Mouse (Mus musculus) hindbrain, embryonic 14.5 days (tissue): ENCODE results near the gene Gm498. TPM values are rescaled to one million over a fixed set of nuclear protein-coding genes. Genes with fewer than 3 reads are reported as not detected.

ENCODE experiments used
- ATAC-seq: fragments of 200-750 bp; cut with Nextera tagmentation; 2 replicates; pipeline ENCODE4 v1.8.0; 2017; ENCODE audit warnings: moderate number of reproducible peaks, mild to moderate bottlenecking, moderate TSS enrichment, moderate library complexity; ENCODE audit not compliant: low FRiP score
- DNase-seq: peaks from one replicate; pipeline ENCODE4 v3.0.0-alpha.2; 2015; ENCODE audit warnings: low spot score
- H3K27ac ChIP-seq: fragments of 300-500 bp; sonication (generic); 2 replicates; pipeline ENCODE4 v1.5.1; 2014; ENCODE audit warnings: mild to moderate bottlenecking, moderate library complexity
- H3K27me3 ChIP-seq: fragments of 300-500 bp; sonication (generic); 2 replicates; pipeline ENCODE4 v1.6.1; 2014; ENCODE audit warnings: mild to moderate bottlenecking, low read length, mixed read lengths; ENCODE audit not compliant: control insufficient read depth, insufficient read depth
- H3K36me3 ChIP-seq: fragments of 300-500 bp; sonication (generic); replicated peaks from 2 replicates; pipeline ENCODE4 v1.6.1; 2014; ENCODE audit not compliant: control insufficient read depth, insufficient read depth
- H3K4me1 ChIP-seq: fragments of 300-500 bp; sonication (generic); replicated peaks from 2 replicates; pipeline ENCODE4 v1.6.1; 2014; ENCODE audit warnings: antibody characterized with exemption, low read length, mixed read lengths; ENCODE audit not compliant: control insufficient read depth, insufficient read depth
- H3K4me2 ChIP-seq: fragments of 300-500 bp; sonication (generic); replicated peaks from 2 replicates; pipeline ENCODE4 v1.6.1; 2014; ENCODE audit warnings: mild to moderate bottlenecking, moderate library complexity
- H3K4me3 ChIP-seq: fragments of 300-500 bp; sonication (generic); replicated peaks from 2 replicates; pipeline ENCODE4 v1.5.1; 2014; ENCODE audit warnings: mild to moderate bottlenecking, low read length
- H3K9ac ChIP-seq: fragments of 300-500 bp; sonication (generic); 2 replicates; pipeline ENCODE4 v1.6.1; 2014
- H3K9me3 ChIP-seq: fragments of 300-500 bp; sonication (generic); 2 replicates; pipeline ENCODE4 v1.6.1; 2016; ENCODE audit warnings: low read length; ENCODE audit not compliant: control insufficient read depth
- WGBS: fragments of 180-500 bp; shearing (Covaris S2); extraction: QIAGEN DNeasy Blood & Tissue Kit; methylation state at CpG from one replicate; pipeline ENCODE4 v1.1.7; 2014; 5-methylcytosine and 5-hydroxymethylcytosine counted together
- polyA plus RNA-seq: library from polyadenylated mRNA; unstranded; fragments of >200 nt; fragmentation: Nextera tagmentation; extraction: Ambion mirVana; gene quantifications from 2 replicates; pipeline ENCODE4 v1.2.1, GENCODE M21; 2014

Gm498 gene
- polyA plus RNA-seq, 1 experiment from 2014 or later: not detected

DNA sequence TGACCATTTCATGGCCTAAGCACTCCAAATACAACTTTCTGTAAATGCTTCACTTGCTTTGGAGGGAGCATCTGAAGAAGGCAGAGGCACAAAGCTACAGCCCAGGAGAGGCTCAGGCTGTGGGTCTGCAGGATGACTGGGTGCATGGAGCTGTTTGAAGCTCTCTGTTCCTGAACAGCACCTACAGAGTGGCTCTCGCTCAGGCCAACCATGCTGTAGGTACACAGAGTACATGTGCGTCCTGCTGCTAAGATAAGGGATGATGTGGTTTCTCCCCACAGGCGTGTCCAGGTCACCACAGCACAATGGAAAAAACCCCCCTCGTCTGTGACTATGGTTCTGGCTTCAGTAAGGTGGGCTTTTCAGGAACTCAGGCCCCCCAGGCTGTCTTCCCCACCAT is 2.2 kb downstream of the Gm498 start:
- no peaks in the 10 kb centered on the region for H3K4me1 ChIP-seq
- 90% methylated on average over 4 of the region's 4 CpGs for WGBS

DNA sequence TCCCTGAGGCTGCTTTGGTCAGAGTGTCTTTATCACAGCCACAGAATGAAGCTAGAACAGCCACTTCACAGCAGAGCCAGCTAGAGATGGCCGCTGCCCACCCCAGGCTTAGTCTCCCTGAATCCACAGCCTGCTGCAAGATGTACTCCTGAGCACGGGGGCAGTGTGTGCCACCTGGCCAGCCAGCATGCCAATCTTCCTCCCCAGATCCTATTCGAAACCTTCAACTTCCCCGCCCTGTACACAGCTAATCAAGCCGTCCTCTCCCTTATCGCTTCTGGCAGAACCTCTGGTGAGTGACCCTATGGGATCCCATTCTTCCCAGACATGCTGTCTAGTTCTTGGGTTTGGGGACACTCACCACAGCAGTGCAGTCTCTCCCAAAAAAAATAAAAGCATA is 17.1 kb downstream of the Gm498 start:
- ATAC-seq (no peak), DNase-seq (no peak)
- H3K9ac ChIP-seq: no peak overlapping the region
- H3K4me2 ChIP-seq: no peak overlapping the region
- no peaks in the 10 kb centered on the region for H3K4me1 ChIP-seq
- no peaks in the 10 kb centered on the region for H3K9me3 ChIP-seq
- H3K27ac ChIP-seq: no peak overlapping the region
- no peaks in the 10 kb centered on the region for H3K36me3 ChIP-seq
- H3K4me3 ChIP-seq: no peak overlapping the region
- WGBS: 87% methylated on average over 6 of the region's 6 CpGs
- H3K27me3 ChIP-seq: no peaks in the 10 kb centered on the region

More for the DNA sequence above, 2.2 kb downstream of the Gm498 start:
- H3K27me3 ChIP-seq: no peaks in the 10 kb centered on the region
- no peak overlapping the region for H3K4me2 ChIP-seq
- no peak overlapping the region for H3K4me3 ChIP-seq
- H3K27ac ChIP-seq: no peak overlapping the region
- DNase-seq: no peak
- no peak overlapping the region for H3K9ac ChIP-seq
- H3K36me3 ChIP-seq: no peaks in the 10 kb centered on the region
- peaks cover 10% of the 10 kb centered on the region; the same call in 1 of the 2 replicates for H3K9me3 ChIP-seq
- no peak for ATAC-seq

GRCm38 (mm10) chr7:143891146-143891545 is 24.5 kb downstream of the Gm498 start:
- Histone ChIP-seq H3K9ac (no peak overlapping the region), H3K4me3 (no peak overlapping the region), H3K4me2 (no peak overlapping the region), H3K4me1 (no peaks in the 10 kb centered on the region), H3K27me3 (no peaks in the 10 kb centered on the region), H3K9me3 (no peaks in the 10 kb centered on the region), H3K36me3 (no peaks in the 10 kb centered on the region), H3K27ac (no peak overlapping the region)
- WGBS: 56% methylated on average over 2 of the region's 2 CpGs
- no peak for ATAC-seq
- DNase-seq: no peak

DNA sequence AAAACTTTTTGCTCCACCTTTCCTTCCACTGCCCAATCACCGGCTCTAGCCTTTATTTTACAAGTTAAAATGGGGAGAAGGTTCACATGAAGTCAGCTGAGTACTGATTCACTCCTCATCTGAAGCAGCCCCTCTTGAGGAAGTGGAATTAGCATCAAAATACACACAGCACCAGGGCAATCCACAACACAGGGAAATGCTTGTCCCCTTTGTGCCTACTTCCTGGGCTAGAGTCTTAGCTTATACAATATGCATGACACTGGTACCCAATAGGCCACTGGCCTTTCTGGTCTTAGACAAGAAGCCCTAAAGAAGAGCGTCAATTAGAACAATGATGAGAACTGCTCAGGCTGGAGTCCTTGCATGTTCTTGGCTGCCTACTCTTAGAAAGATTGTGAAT is 25.7 kb downstream of the Gm498 start:
- no peaks in the 10 kb centered on the region for H3K9me3 ChIP-seq
- H3K27ac ChIP-seq: no peak overlapping the region
- H3K4me1 ChIP-seq: no peaks in the 10 kb centered on the region
- no peaks in the 10 kb centered on the region for H3K36me3 ChIP-seq
- 49% methylated on average over 2 of the region's 2 CpGs for WGBS
- no peaks in the 10 kb centered on the region for H3K27me3 ChIP-seq
- H3K4me2 ChIP-seq: no peak overlapping the region
- no peak overlapping the region for H3K4me3 ChIP-seq
- ATAC-seq: no peak
- DNase-seq: no peak
- H3K9ac ChIP-seq: no peak overlapping the region

GRCm38 (mm10) chr7:143900667-143901066 is 34.0 kb downstream of the Gm498 start:
- peak; percentile 71 for DNase-seq
- no peak overlapping the region for H3K27ac ChIP-seq
- H3K4me3 ChIP-seq: no peak overlapping the region
- H3K9me3 ChIP-seq: no peaks in the 10 kb centered on the region
- no peaks in the 10 kb centered on the region for H3K4me1 ChIP-seq
- 27% methylated on average over 2 of the region's 2 CpGs for WGBS
- no peak overlapping the region for H3K9ac ChIP-seq
- H3K4me2 ChIP-seq: no peak overlapping the region
- H3K36me3 ChIP-seq: no peaks in the 10 kb centered on the region
- peak; percentile 34; the same call in 1 of the 2 replicates for ATAC-seq
- H3K27me3 ChIP-seq: no peaks in the 10 kb centered on the region

DNA sequence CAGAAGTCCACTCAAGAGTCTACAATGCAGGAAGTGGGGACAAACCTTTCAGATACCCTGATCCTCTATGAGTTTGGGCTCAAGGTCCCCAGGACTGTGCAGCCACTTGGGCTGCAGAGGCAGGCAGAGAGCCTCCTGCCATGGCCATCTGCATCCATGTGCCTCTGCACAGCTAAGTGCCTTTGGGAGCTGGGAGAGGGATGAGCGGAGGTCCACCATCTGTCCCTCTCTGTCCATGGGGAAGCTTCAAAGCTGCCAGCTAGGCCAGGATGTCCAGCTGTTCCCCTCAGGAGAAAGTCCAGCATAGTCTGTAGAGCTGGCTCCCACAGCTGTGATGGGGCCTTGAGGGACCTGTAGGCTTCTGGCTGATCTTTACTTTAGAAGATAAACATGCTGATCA is 38.5 kb downstream of the Gm498 start:
- no peak overlapping the region for H3K4me3 ChIP-seq
- H3K9me3 ChIP-seq: no peaks in the 10 kb centered on the region
- no peaks in the 10 kb centered on the region for H3K36me3 ChIP-seq
- 78% methylated on average over 1 of the region's 1 CpGs for WGBS
- no peak overlapping the region for H3K27ac ChIP-seq
- no peak overlapping the region for H3K4me2 ChIP-seq
- no peak overlapping the region for H3K9ac ChIP-seq
- H3K27me3 ChIP-seq: no peaks in the 10 kb centered on the region
- no peak for ATAC-seq
- H3K4me1 ChIP-seq: no peaks in the 10 kb centered on the region
- DNase-seq: no peak

DNA sequence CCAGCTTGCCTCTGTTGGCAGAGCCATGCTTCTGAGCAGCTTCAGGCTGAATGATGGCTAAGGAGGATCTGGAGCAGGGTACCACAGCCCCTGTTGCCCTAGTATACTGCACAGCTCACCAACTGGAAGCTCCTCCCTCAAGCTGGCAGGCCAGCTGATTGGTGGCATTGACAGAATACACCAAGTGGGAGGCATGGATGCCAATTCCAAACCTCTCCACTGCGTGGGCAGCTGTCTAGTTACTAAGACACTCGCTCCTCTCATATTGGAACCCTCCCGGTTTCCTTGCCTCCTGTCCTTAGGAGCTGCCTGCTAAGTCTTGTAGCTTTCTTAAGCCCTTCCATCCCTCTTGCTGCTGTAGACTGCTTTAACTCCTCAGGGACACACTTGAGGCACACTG is 39.0 kb downstream of the Gm498 start:
- H3K27me3 ChIP-seq: no peaks in the 10 kb centered on the region
- H3K9me3 ChIP-seq: peaks cover 2% of the 10 kb centered on the region; the same call in 1 of the 2 replicates
- no peak for DNase-seq
- no peak for ATAC-seq
- no peaks in the 10 kb centered on the region for H3K36me3 ChIP-seq
- 70% methylated on average over 3 of the region's 3 CpGs for WGBS
- H3K4me2 ChIP-seq: no peak overlapping the region
- no peak overlapping the region for H3K9ac ChIP-seq
- no peaks in the 10 kb centered on the region for H3K4me1 ChIP-seq
- H3K4me3 ChIP-seq: no peak overlapping the region
- H3K27ac ChIP-seq: no peak overlapping the region

- no peak for ATAC-seq
- WGBS: 89% methylated on average over 8 of the region's 8 CpGs
These were observed 47.0 kb downstream of the Gm498 start for GRCm38 (mm10) chr7:143913611-143914010.

DNA sequence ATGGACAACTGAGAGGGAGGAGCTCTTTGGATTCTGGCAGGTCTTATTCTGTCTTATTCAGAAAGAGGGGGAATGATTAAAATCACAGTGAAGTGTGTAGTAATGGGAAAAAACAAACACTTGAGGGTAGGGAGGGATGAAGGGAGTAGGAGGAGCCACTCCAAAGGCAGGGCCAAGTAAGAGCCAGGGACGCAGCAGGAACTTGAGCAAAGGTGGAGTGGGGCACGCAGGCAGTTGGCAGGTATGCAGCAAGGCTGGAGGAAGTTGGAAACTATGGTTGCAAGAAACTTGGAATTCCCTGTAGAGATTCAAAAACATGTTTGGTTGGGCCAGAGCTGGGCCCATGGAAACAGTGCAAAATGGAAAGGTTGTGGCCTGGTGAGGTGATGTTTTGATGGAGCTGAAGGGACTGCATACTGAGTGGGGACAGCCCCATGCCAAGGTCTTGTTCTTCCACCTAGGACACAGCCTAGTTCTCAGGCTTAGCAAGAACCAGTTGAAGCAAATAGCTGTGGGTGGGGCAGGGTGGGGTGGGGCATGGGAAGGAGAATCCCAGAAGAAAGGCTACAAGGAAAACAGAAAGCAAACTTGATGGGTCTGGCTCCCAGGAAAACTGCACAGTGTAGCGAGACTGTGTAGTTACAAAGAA is 52.5 kb downstream of the Gm498 start:
- Histone ChIP-seq H3K4me1 (no peaks in the 10 kb centered on the region), H3K4me3 (no peak overlapping the region), H3K9me3 (no peaks in the 10 kb centered on the region), H3K9ac (no peak overlapping the region), H3K27ac (no peak overlapping the region), H3K27me3 (no peaks in the 10 kb centered on the region), H3K4me2 (no peak overlapping the region), H3K36me3 (no peaks in the 10 kb centered on the region)
- no peak for ATAC-seq
- WGBS: 80% methylated on average over 3 of the region's 3 CpGs
- no peak for DNase-seq

More at GRCm38 (mm10) chr7:143913611-143914010, 47.0 kb downstream of the Gm498 start:
- Histone ChIP-seq H3K27me3 (no peaks in the 10 kb centered on the region), H3K27ac (no peak overlapping the region), H3K36me3 (no peaks in the 10 kb centered on the region), H3K4me3 (no peak overlapping the region), H3K9me3 (peaks cover 5% of the 10 kb centered on the region; the same call in 1 of the 2 replicates), H3K9ac (no peak overlapping the region), H3K4me1 (no peaks in the 10 kb centered on the region), H3K4me2 (no peak overlapping the region)
- DNase-seq: no peak

DNA sequence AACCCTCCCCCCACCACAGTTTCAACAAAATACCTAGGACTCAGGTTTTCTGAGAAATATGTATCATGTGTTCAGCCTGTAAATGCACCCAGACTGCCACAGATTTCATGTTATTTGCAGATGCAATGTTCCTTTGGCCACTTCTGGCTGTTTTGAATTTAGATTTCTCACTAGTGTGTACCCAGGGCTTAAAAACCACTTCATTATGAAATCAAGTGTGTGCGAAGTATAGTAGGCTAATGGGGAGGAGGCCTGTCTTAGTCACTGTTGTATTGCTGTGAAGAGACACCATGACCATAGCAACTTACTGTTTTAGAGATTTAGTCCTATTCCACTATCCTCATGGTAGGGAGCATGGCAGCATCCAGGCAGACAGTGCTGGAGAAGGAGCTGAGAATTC is 63.3 kb downstream of the Gm498 start:
- 94% methylated on average over 1 of the region's 1 CpGs for WGBS
- Histone ChIP-seq H3K9me3 (no peaks in the 10 kb centered on the region), H3K4me3 (no peak overlapping the region), H3K4me2 (no peak overlapping the region), H3K27ac (no peak overlapping the region), H3K27me3 (no peaks in the 10 kb centered on the region), H3K4me1 (no peaks in the 10 kb centered on the region), H3K36me3 (no peaks in the 10 kb centered on the region), H3K9ac (no peak overlapping the region)
- ATAC-seq (no peak), DNase-seq (no peak)
